Mouse (Mus musculus) fibroblast of lung, adult 2 months (primary cell): ENCODE results near the gene Nectin2.

ENCODE experiments used
- DNase-seq: peaks from one replicate; pipeline ENCODE4 v3.0.0-alpha.2; 2011; ENCODE audit warnings: low read depth

Gene Nectin2

GRCm38 (mm10) chr7:19769434-19770374 is 19.4 kb upstream of the Nectin2 start:
- DNase-seq: no peak

DNA sequence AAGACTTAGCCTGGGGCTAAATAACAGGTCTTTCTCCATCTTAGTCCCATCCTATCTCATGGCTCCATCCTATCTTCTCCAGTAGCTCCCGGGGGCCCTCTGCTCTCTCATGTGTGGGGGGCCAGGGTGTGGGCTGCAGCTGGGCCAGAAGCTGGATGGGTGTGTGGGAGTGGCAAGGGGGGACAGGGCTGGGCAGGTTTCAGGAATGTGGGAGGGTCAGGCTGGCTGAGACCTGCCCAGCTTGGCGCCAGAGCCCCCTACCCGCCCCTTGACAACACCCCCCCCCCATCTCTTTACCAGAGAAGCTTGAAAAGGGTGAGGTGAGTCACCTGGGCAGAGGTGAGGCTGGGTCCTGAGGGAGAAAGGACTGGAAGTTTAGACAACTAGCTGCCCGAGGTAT is 18.7 kb upstream of the Nectin2 start:
- no peak for DNase-seq

GRCm38 (mm10) chr7:19768251-19768650 is 18.0 kb upstream of the Nectin2 start:
- no peak for DNase-seq

DNA sequence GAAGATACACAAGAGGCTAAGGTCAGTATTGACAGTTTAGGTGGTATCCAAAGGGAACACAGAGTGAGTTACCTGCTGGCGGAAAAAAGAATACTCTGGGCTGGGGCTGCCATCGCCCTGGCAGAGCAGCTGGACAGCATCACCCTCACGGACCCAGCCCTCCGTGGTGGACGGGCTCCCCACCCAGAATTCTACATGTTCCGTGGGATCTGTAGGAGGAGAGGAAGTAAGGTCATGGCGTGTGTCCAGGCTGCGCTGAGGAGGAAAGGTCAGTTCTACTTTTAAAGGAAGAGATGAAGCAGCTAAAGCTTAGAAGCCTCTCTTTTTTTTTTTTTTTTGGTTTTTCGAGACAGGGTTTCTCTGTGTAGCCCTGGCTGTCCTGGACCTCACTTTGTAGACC is 14.3 kb upstream of the Nectin2 start:
- no peak for DNase-seq

- no peak for DNase-seq
Observed at GRCm38 (mm10) chr7:19763829-19764477, 13.7 kb upstream of the Nectin2 start.

- no peak for DNase-seq
Observed at GRCm38 (mm10) chr7:19762283-19762682, 12.0 kb upstream of the Nectin2 start.

DNA sequence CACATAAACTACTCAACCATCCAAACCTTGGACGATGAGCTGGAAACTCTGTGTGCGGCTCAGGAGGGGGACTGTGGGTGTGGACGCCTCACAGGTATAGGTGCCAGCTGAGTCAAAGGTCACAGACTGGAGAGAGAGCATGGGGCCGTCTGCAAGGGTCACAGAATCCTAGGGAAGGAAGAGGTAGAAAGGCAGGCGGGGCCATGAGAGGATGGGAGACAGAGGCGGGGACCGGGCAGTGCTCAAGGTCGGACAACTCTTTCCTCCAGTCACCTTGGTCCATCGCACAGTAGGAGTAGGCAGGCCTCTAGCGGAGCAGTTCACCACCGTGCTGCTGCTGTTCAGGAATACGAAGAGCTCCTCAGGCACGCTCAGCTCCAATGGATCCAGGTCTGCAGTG is 9.7 kb upstream of the Nectin2 start:
- DNase-seq: no peak

GRCm38 (mm10) chr7:19758623-19759022 is 8.3 kb upstream of the Nectin2 start:
- no peak for DNase-seq

GRCm38 (mm10) chr7:19755851-19756786 is 5.8 kb upstream of the Nectin2 start:
- DNase-seq: no peak

DNA sequence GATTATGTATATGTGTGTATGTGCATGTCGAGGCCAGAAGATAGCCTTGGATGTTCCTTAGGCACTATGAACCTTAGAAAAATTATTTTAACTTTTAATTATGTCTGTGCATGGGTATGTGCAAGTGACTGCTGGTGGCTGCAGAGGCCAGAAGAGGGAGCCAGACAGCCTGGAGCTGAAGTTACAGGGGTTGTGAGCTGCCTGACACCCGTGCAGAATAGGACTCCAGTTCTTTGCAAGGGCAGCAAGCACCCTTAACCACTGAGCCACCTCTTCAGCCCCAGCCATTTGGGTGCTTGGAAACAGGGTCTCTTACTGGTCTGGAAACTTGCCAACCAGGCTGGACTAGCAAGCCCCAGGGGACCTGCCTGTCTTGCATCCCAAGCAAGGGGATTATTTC is 4.7 kb upstream of the Nectin2 start:
- DNase-seq: no peak

DNA sequence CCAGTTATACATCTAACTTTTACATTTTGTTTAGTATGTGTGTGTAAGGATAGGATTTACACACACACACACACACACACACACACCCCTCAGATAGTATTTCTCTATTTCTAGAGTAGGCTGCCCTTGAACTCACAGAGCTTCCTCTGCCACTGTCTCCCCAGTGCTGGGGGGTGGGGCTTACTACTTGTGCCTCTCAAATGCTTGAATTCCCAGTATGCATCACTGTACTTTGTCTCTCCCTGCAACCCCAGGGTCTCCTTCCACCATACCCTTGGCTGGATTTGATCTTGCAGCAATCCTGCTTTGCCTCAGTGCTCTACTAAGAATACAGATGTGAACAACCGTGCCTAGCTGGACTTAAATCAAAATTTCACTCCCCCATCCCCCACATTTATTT is 3.8 kb upstream of the Nectin2 start:
- DNase-seq: no peak

- no peak for DNase-seq
Observed at GRCm38 (mm10) chr7:19753587-19753986, 3.3 kb upstream of the Nectin2 start.

GRCm38 (mm10) chr7:19752652-19753051 is 2.4 kb upstream of the Nectin2 start:
- no peak for DNase-seq

- DNase-seq: no peak
Observed at GRCm38 (mm10) chr7:19751070-19751383, 744 bp upstream of the Nectin2 start.

DNA sequence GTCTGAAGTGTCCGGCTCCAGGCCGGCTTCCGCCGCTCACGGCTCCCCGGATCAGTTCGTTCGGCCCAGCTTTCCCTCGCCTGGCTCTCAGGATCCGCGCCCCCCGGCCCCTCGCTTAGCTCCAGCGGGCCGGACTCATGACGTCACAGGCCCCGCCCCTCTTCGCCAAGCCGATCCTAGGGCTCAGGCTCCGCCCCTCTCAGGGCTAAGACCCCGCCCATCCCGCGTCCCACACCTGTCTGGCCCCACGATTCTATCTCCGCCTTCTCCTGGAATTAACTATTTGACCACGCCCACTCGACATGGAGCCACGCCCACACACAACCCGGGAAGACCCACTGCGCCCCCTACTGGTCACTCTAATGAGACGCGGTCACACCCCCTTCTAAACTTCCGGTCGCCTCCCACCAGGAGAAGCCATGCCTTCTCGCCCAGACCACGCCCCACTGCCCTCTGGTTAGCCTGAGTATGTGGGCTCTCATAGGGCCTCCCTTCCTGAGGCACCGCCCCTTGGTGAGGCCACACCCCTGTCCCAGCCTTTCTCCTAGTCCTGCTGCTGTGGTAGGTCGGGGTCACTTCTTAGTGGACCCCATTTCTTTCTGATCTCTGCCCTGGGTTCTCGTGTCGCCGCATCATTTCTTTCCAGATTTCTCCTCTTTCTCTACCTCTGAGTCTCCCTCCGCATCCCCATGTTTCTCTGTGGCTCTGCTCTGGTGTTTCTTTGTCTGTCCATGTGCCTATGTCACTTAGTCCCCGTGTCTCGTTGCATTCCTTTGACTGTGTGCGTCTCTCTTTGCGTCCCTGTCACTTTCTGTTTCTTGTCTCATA is 680 bp downstream of the Nectin2 start:
- DNase-seq: peak; percentile 95

DNA sequence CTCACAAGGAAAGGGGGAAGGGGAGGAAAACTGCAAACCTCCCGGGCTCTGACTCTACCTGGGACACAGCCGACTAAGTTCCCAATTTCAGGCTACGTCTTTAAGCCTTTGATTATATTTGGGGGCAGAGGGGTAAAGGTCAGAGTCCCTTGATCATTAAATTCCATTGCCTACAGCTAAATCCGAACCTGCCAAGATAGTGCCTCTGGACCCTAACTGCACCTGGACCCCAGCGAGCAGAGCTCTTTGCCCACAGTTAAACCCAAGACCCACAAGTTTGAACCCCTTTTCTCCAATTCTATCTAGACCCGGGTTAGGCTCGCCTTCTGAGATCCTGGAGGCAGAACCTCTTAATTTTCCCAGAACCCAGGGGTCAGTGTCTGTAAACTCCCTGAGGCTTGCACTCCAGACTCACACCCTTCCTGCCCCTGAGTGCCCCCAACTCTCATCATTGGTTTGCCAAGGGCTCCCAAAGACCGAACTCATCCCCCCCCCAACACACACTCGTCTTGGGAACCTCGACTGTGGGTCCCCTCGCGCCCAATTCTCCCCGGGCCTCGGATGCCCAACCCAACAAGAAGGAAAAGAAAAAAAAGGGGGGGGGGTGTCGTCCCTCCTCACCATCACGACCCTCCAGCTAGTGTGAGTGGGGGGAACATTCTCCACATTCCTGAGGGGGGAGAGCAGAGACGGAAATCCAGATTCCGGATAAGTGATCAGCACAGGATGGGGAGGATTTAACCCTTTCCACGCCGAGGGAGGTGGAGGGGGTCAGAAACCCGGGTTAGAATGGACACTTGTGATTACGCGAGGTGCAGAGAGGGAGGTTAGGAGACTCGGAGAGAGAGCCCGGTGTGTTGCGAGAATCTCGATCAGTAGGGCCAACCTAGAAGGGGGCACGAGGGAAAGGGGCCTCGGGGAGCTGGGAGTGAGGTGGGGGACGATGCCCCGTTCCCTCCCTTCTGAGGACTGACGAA is 1.8 kb downstream of the Nectin2 start:
- DNase-seq: no peak

GRCm38 (mm10) chr7:19747420-19748218 is 2.7 kb downstream of the Nectin2 start:
- DNase-seq: no peak

- DNase-seq: no peak
Observed at GRCm38 (mm10) chr7:19746426-19747201, 3.7 kb downstream of the Nectin2 start.

- no peak for DNase-seq
Observed at GRCm38 (mm10) chr7:19745971-19746370, 4.3 kb downstream of the Nectin2 start.
